Mouse (Mus musculus): ENCODE data around the gene E130114P18Rik.

The E130114P18Rik gene

GRCm38 (mm10) chr4:97804638-97805037 lies 26.8 kb upstream of the E130114P18Rik start:
- DNase-seq: no peak

- DNase-seq: no peak
Observed at GRCm38 (mm10) chr4:97803791-97804190, 25.9 kb upstream of the E130114P18Rik start.

GRCm38 (mm10) chr4:97796505-97796904 lies 18.6 kb upstream of the E130114P18Rik start:
- DNase-seq: no peak

- DNase-seq: no peak
Observed at GRCm38 (mm10) chr4:97795957-97796356, 18.1 kb upstream of the E130114P18Rik start.

GRCm38 (mm10) chr4:97794865-97795264 lies 17.0 kb upstream of the E130114P18Rik start:
- DNase-seq: no peak

- no peak for DNase-seq
Observed at GRCm38 (mm10) chr4:97793931-97794330, 16.1 kb upstream of the E130114P18Rik start.

GRCm38 (mm10) chr4:97788537-97788936 lies 10.7 kb upstream of the E130114P18Rik start:
- no peak for DNase-seq

GRCm38 (mm10) chr4:97787515-97787914 lies 9.6 kb upstream of the E130114P18Rik start:
- DNase-seq: no peak

- no peak for DNase-seq
Observed at GRCm38 (mm10) chr4:97786571-97786970, 8.7 kb upstream of the E130114P18Rik start.

- no peak for DNase-seq
Observed at GRCm38 (mm10) chr4:97785547-97786271, 7.8 kb upstream of the E130114P18Rik start.

GRCm38 (mm10) chr4:97784236-97784635 lies 6.4 kb upstream of the E130114P18Rik start:
- DNase-seq: no peak

GRCm38 (mm10) chr4:97783073-97783879 lies 5.4 kb upstream of the E130114P18Rik start:
- no peak for DNase-seq

GRCm38 (mm10) chr4:97782497-97782896 lies 4.6 kb upstream of the E130114P18Rik start:
- no peak for DNase-seq

GRCm38 (mm10) chr4:97782069-97782468 lies 4.2 kb upstream of the E130114P18Rik start:
- no peak for DNase-seq

GRCm38 (mm10) chr4:97780666-97781435 lies 3.0 kb upstream of the E130114P18Rik start:
- no peak for DNase-seq

GRCm38 (mm10) chr4:97780024-97780423 lies 2.1 kb upstream of the E130114P18Rik start:
- DNase-seq: no peak

- DNase-seq: no peak
Observed at GRCm38 (mm10) chr4:97779003-97779930, 1.4 kb upstream of the E130114P18Rik start.

- no peak for DNase-seq
Observed at GRCm38 (mm10) chr4:97778211-97779002, 529 bp upstream of the E130114P18Rik start.

GRCm38 (mm10) chr4:97777081-97777705 lies 685 bp downstream of the E130114P18Rik start:
- DNase-seq: peak; percentile 55

- DNase-seq: no peak
Observed at GRCm38 (mm10) chr4:97776388-97777080, 1.3 kb downstream of the E130114P18Rik start.
